Mouse (Mus musculus) erythroblast, embryonic 14.5 days (primary cell): ENCODE results near the gene Epb41.

Source experiments
- GATA1 ChIP-seq: IDR thresholded peaks from 2 replicates; pipeline ENCODE4 v1.6.1; 2012; ENCODE audit warnings: low read length, inconsistent platforms, mixed read lengths
- TAL1 ChIP-seq: IDR thresholded peaks from 3 replicates; pipeline ENCODE4 v1.6.1; 2012; ENCODE audit warnings: low read length, inconsistent platforms, mixed read lengths

DNA sequence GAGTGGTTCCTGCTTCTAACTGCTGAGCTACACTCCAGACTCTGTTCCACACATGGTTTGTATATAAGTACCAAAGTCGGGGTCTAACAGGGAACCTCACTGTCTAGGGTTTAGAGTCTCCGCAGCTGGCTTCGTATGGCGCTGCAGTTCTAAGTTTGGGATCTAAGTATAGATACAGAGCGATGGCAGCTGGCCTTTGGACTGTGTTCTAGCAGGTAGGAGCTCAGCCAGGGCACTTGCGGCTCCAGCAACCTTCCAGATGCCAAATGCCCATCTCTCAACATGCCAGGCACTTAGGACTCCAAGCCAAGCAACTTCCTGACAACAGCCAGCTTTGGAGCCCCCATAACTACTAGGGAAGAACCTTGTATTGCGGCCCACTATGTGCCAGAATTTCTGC, 33.1 kb upstream of the Epb41 start:
- TF ChIP-seq GATA1 (no peak), TAL1 (no peak)
